Mouse (Mus musculus) spleen, adult 12 weeks (tissue): ENCODE results near the gene Rhox7a.
"Not testable (repeated sequence)": the region's sequence is repeated elsewhere in the genome, so short reads cannot be mapped to it uniquely, and the experiment has no call there.

ENCODE experiments used
- DNase-seq: peaks from one replicate; pipeline ENCODE4 v3.0.0; 2022; ENCODE audit warnings: low spot score

Gene Rhox7a

DNA sequence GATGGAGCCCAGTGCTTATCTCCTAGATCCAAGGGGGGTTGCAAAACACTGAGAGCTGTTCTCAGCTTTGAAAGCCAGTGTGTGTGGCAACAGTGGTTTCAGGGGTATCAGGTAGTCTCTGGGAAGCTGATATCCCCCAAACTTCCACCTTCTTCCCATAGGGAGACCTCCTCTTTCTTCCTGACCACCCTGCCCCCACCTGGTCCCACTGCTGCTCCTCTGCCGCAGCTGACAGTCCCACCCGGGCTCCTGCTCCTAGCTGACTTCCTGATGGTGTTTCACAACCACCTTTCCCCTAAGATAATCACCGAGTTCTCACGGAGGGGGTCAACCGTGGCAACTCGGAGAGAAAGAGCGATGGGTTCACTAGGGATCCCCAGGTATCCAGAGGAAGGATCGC lies at the start of gene Rhox7a:
Rhox7a (plus strand) TSS at position 301 of the 400 bp plus-strand sequence.
- DNase-seq, result not testable (repeated sequence)

DNA sequence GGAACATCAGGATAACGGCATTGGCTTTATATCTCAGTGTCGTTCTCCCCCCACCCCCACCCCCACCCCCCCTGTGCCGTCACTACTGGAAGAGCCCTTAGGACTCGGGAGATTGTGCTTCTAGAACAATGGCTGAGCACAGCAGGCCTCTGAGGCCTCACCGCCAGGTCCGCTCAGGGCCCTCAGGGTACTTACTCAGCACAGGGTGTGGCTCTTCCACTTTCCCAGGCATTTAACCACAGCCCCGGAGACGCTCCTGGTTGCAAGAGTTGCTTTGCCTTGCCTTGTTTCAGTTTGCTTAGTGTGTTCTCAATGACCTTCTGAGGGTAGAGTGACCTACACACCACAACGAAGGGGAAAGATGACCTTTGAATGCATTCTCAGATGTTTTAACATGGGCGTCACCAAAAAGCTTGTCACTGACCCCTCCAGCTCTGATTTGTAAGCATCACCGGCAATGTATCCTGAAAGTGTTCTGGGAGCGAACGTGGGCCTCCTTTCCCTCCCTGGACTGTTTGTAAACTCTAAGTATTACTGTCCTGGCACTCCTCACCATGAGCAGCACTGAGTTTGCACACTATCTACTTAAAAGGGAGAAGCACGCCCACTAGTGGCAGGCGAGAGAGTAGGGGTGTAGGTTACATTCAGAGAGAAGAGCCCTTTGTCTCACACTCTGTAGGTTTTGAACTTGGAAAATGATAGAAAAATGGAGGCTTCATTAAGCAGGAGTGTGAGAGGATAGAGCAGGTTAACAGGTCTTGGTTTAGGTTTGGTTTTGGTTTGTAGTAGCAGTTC lies 24.0 kb upstream of the Rhox7a start:
- no peak for DNase-seq

DNA sequence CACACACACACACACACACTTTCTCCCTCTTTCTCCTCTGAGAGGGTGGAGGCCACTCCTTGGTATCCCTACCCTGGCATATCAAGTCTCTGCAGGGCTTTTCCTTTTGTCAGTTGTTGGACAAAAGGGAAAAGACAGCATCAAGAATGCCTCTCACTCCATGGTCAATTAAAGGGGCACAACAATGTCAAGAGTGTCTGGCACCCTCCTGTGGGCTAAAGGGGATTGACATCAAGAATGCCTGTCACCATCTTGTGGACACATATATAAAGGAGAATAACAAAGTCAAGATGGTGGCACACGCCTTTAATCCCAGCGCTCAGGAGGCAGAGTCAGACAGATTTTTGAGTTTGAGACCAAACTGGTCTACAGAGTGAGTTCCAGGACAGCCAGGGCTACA lies 22.1 kb upstream of the Rhox7a start:
- no peak for DNase-seq

DNA sequence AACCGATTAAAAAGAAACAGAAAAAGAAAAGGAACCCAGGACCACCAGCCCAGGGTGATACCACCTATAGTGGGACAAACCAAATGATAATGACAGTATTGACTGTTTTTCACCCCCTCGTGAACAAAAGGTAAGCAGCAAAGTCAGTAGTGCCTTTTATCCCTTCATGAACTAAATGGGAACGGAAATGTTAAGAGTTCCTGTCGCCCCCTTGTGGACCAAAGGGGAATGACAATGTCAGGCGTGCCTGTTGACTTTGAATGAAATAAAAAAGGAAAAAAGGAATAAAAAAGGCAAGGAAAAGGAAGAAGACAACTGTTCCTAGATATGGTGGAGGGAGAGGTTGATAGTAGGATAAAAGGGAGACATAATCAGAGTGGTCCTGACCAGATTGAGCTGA lies 20.3 kb upstream of the Rhox7a start:
- no peak for DNase-seq

DNA sequence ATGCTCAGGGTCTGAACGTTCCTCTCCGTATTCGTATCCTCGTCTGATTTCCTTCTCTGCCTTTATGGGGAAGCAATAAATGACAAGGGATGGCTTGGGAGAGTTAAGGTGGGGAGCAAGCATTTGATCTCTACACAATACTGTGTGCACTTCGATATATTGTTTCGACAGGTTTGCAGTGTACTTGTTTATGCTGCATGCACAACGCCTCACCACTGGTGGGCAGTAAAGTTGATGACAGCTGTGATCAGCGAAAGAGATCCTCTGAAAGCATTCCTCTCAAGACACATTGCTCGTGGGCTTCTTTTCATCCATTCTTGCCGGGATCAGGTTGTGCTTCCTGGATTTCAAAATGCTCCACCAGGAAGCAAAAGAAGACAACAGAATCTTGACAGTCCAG lies 15.8 kb upstream of the Rhox7a start:
- no peak for DNase-seq

DNA sequence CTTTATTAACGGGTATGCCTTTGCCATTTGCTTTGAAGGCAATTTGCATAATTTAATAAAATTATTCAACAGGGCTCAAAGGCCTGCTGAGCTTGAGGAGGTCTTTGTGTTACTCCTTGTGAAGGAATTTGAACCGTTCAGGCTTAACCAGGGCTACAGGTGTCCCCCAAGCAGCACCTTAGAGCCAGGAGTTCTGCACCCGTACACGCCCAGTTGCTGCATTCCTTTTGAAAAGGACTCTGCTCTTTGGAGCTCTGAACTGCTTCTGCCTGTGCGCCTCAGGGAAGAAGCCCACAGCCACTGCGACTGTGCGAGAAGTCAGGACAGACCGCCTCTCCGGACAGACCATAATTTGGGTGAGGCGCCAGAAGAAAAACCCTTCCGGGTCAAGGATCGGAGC lies 4.9 kb upstream of the Rhox7a start, which contains the start of gene Rhox6:
Rhox6 (plus strand) TSS at position 301 of the 400 bp plus-strand sequence.
- DNase-seq, result not testable (repeated sequence)

DNA sequence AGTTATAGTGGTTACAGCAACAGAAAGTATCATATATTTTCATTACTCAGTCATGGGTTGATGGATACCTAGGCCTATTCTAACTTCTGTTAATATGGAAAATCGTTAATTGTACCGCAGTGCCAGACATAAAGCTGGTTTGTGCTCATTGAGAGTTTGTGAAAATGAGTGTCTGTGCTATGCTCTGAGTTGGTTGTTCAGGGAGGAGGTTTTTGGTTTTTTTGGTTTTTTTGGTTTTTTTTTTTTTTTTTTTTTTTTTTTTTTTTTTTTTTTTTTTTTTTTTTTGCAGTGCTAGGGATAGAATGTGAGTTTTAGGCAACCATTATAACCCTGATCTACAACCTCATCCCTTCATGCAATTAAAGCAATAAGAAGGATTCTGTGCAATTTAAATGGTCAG lies 40.2 kb downstream of the Rhox7a start:
- DNase-seq, result no peak

DNA sequence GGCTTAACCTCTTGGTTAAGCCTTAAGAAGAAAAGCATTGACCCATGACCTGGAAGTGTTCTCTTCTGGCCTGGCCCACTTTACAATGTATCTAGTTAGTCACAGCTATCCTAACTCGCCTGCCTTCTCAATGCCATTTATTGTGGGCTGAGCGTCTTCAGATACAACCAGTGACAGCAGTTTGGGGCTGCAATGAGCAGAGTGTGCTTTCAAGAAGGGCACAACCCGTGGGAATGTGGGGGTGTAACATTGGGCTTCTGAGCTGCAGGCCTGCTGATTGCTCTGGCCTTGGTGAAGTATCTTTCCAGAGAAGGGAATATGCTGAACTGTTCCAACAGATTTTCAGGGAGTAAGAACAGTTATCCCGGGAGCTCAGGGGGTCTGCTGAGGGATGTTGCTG lies 47.4 kb downstream of the Rhox7a start, which contains the start of gene Rhox8:
Rhox8 (minus strand) TSS at position 101 of the 400 bp plus-strand sequence.
- no peak for DNase-seq
